Mouse (Mus musculus) midbrain, embryonic 11.5 days (tissue): ENCODE data around the gene Sorbs1. TPM values are rescaled to one million over a fixed set of nuclear protein-coding genes. Genes with fewer than 3 reads are reported as not detected.

Experiments used
- ATAC-seq: fragments of 200-750 bp; cut with Nextera tagmentation; 2 replicates; pipeline ENCODE4 v1.8.0; 2017; ENCODE audit warnings: moderate TSS enrichment, moderate library complexity; ENCODE audit not compliant: low FRiP score
- DNase-seq: peaks from one replicate; pipeline ENCODE4 v3.0.0; 2015; ENCODE audit warnings: low spot score; ENCODE audit errors: missing footprints
- H3K27ac ChIP-seq: fragments of 300-500 bp; sonication (generic); 2 replicates; pipeline ENCODE4 v1.5.1; 2014; ENCODE audit warnings: low read depth, low read length
- H3K27me3 ChIP-seq: fragments of 300-500 bp; sonication (generic); 2 replicates; pipeline ENCODE4 v1.6.1; 2014; ENCODE audit warnings: mild to moderate bottlenecking, low read length, moderate library complexity, mixed read lengths; ENCODE audit not compliant: control insufficient read depth, insufficient read depth
- H3K36me3 ChIP-seq: fragments of 300-500 bp; sonication (generic); 2 replicates; pipeline ENCODE4 v1.6.1; 2014; ENCODE audit warnings: mild to moderate bottlenecking, low read length, moderate library complexity, mixed read lengths; ENCODE audit not compliant: control insufficient read depth, insufficient read depth
- H3K4me1 ChIP-seq: fragments of 300-500 bp; sonication (generic); 2 replicates; pipeline ENCODE4 v1.6.1; 2014; ENCODE audit warnings: low read length; ENCODE audit not compliant: control insufficient read depth, insufficient read depth
- H3K4me2 ChIP-seq: fragments of 300-500 bp; sonication (generic); 2 replicates; pipeline ENCODE4 v1.6.1; 2014; ENCODE audit warnings: mild to moderate bottlenecking, moderate library complexity
- H3K4me3 ChIP-seq: fragments of 300-500 bp; sonication (generic); 2 replicates; pipeline ENCODE4 v1.5.1; 2014; ENCODE audit warnings: low read depth, low read length
- H3K9ac ChIP-seq: fragments of 300-500 bp; sonication (generic); 2 replicates; pipeline ENCODE4 v1.6.1; 2014; ENCODE audit warnings: low read length
- H3K9me3 ChIP-seq: fragments of 300-500 bp; sonication (generic); 2 replicates; pipeline ENCODE4 v1.6.1; 2016; ENCODE audit warnings: low read length; ENCODE audit not compliant: control insufficient read depth
- WGBS: fragments of 180-500 bp; shearing (Covaris S2); extraction: QIAGEN DNeasy Blood & Tissue Kit; methylation state at CpG from one replicate; pipeline ENCODE4 v1.1.7; 2014; 5-methylcytosine and 5-hydroxymethylcytosine counted together
- polyA plus RNA-seq: library from polyadenylated mRNA; unstranded; fragments of >200 nt; fragmentation: Nextera tagmentation; extraction: Ambion mirVana; gene quantifications from 2 replicates; pipeline ENCODE4 v1.2.1, GENCODE M21; 2014

Gene Sorbs1
- polyA plus RNA-seq, 1 experiment from 2014 or later, result 61.0 TPM

- no peaks in the 10 kb centered on the region for H3K27me3 ChIP-seq
- no peak for DNase-seq
Measured at GRCm38 (mm10) chr19:40462892-40463291, 50.7 kb downstream of the Sorbs1 start.

GRCm38 (mm10) chr19:40462481-40462880 lies 51.1 kb downstream of the Sorbs1 start:
- Histone ChIP-seq H3K27me3 (no peaks in the 10 kb centered on the region), H3K9me3 (no peaks in the 10 kb centered on the region), H3K36me3 (no peaks in the 10 kb centered on the region), H3K4me1 (no peaks in the 10 kb centered on the region), H3K9ac (no peak overlapping the region), H3K27ac (no peak overlapping the region), H3K4me3 (no peak overlapping the region), H3K4me2 (no peak overlapping the region)
- ATAC-seq, result no peak
- DNase-seq, result no peak
- 73% methylated on average over 2 of the region's 2 CpGs for WGBS

More at GRCm38 (mm10) chr19:40462892-40463291, 50.7 kb downstream of the Sorbs1 start:
- Histone ChIP-seq H3K4me1 (no peaks in the 10 kb centered on the region), H3K36me3 (no peaks in the 10 kb centered on the region), H3K4me3 (no peak overlapping the region), H3K9ac (no peak overlapping the region), H3K4me2 (no peak overlapping the region), H3K9me3 (no peaks in the 10 kb centered on the region), H3K27ac (no peak overlapping the region)
- no peak for ATAC-seq
- WGBS, result 76% methylated on average over 6 of the region's 6 CpGs

GRCm38 (mm10) chr19:40461662-40462061 lies 51.9 kb downstream of the Sorbs1 start:
- Histone ChIP-seq H3K27ac (no peak overlapping the region), H3K4me2 (no peak overlapping the region), H3K4me1 (no peaks in the 10 kb centered on the region), H3K9ac (no peak overlapping the region), H3K4me3 (no peak overlapping the region), H3K27me3 (no peaks in the 10 kb centered on the region), H3K9me3 (no peaks in the 10 kb centered on the region), H3K36me3 (no peaks in the 10 kb centered on the region)
- no peak for DNase-seq
- WGBS, result 92% methylated on average over 1 of the region's 1 CpGs
- no peak for ATAC-seq

DNA sequence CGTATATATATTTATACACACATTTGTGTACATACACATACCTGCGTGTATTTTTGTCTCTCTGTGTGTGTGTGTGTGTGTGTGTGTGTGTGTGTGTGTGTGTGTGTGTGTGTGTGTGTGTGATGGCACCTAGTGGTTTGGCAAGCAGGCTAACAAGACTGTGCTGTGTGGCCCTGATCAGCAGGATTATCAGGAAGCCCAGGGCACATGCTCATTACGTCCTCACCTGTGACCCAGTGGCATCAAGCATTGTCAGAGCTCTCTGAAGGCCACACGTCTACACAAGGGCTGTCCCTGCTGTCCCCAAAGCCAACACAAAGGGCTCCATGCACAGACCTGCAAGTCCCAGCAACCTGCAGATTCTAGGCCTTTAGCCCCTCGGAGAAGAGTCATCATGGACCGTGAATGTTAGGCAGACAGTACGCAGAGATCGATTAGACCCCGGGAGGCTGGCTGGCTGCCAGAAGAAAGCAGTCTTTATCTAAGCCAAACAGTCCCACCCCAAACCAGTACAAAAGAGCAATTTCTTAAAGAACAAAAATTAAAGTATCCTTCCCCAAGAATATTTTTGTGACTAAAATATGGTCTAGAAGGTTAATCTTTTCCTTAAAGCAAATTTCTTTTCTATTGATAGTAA lies 52.6 kb downstream of the Sorbs1 start:
- H3K9ac ChIP-seq, result no peak overlapping the region
- H3K27me3 ChIP-seq, result no peaks in the 10 kb centered on the region
- H3K4me1 ChIP-seq, result no peaks in the 10 kb centered on the region
- H3K9me3 ChIP-seq, result no peaks in the 10 kb centered on the region
- 74% methylated on average over 9 of the region's 9 CpGs for WGBS
- ATAC-seq (no peak), DNase-seq (no peak)
- H3K27ac ChIP-seq, result no peak overlapping the region
- no peak overlapping the region for H3K4me3 ChIP-seq
- no peak overlapping the region for H3K4me2 ChIP-seq
- H3K36me3 ChIP-seq, result no peaks in the 10 kb centered on the region

DNA sequence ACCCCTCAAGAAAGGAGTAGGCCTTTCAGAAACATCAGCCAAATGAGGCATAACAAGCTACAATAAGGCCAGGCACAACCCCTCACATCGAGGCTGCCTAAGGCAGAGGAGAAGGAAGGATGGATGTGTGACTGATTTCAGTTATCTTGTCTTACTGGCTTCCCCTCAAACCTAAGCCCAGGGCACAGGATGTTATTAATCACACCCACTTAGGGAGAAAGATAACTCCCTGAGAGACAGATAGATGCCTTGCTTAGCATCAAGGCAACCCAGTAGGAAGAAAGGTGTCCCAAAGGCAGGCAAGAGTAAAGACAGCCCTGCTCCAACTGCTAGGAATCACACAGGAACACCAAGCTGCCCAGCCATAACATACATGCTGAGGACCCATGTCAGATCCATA lies 54.2 kb downstream of the Sorbs1 start:
- Histone ChIP-seq H3K4me1 (no peaks in the 10 kb centered on the region), H3K27ac (no peak overlapping the region), H3K4me2 (no peak overlapping the region), H3K9me3 (no peaks in the 10 kb centered on the region), H3K27me3 (no peaks in the 10 kb centered on the region), H3K36me3 (no peaks in the 10 kb centered on the region), H3K4me3 (no peak overlapping the region), H3K9ac (no peak overlapping the region)
- no peak for DNase-seq
- ATAC-seq, result no peak
- 73% methylated on average over 1 of the region's 1 CpGs for WGBS

GRCm38 (mm10) chr19:40458806-40459205 lies 54.8 kb downstream of the Sorbs1 start:
- no peaks in the 10 kb centered on the region for H3K9me3 ChIP-seq
- no peak for ATAC-seq
- DNase-seq, result no peak
- H3K4me3 ChIP-seq, result no peak overlapping the region
- H3K27ac ChIP-seq, result no peak overlapping the region
- H3K27me3 ChIP-seq, result no peaks in the 10 kb centered on the region
- WGBS, result 92% methylated on average over 3 of the region's 3 CpGs
- no peaks in the 10 kb centered on the region for H3K4me1 ChIP-seq
- no peaks in the 10 kb centered on the region for H3K36me3 ChIP-seq
- H3K9ac ChIP-seq, result no peak overlapping the region
- H3K4me2 ChIP-seq, result no peak overlapping the region

DNA sequence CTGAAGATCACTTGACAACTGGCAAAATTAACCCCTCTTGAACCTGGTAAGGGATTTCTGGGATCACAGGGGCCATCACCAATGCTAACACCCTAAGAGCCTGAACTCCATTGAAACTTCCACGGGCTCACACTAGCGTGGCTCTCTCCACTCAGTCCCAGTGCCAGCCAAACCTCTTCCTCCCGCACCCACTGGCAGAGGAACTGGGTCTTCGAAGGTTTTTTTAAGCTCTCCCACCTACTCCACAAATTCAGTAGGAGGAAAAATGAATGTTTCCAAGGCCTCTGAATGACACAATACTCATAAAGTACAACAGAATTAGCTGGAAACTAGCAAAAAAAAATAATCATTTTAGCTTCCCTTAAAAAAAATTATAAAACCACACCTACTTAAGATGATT lies 58.3 kb downstream of the Sorbs1 start:
- Histone ChIP-seq H3K27ac (no peak overlapping the region), H3K4me2 (no peak overlapping the region), H3K9me3 (no peaks in the 10 kb centered on the region; the same call in 1 of the 2 replicates), H3K4me1 (no peaks in the 10 kb centered on the region), H3K36me3 (no peaks in the 10 kb centered on the region), H3K4me3 (no peak overlapping the region), H3K9ac (no peak overlapping the region), H3K27me3 (no peaks in the 10 kb centered on the region)
- WGBS, result 87% methylated on average over 4 of the region's 4 CpGs
- no peak for ATAC-seq
- no peak for DNase-seq

GRCm38 (mm10) chr19:40454096-40454495 lies 59.5 kb downstream of the Sorbs1 start:
- no peak for DNase-seq
- ATAC-seq, result no peak
- Histone ChIP-seq H3K9me3 (no peaks in the 10 kb centered on the region; the same call in 1 of the 2 replicates), H3K4me1 (no peaks in the 10 kb centered on the region), H3K4me3 (no peak overlapping the region), H3K27me3 (no peaks in the 10 kb centered on the region), H3K36me3 (no peaks in the 10 kb centered on the region), H3K4me2 (no peak overlapping the region), H3K27ac (no peak overlapping the region), H3K9ac (no peak overlapping the region)
- WGBS, result 93% methylated on average over 4 of the region's 4 CpGs

GRCm38 (mm10) chr19:40452201-40452600 lies 61.4 kb downstream of the Sorbs1 start:
- H3K36me3 ChIP-seq, result no peaks in the 10 kb centered on the region
- no peak for ATAC-seq
- no peak overlapping the region for H3K4me3 ChIP-seq
- H3K27ac ChIP-seq, result no peak overlapping the region
- no peak overlapping the region for H3K4me2 ChIP-seq
- H3K9me3 ChIP-seq, result no peaks in the 10 kb centered on the region; the same call in 1 of the 2 replicates
- no peaks in the 10 kb centered on the region for H3K27me3 ChIP-seq
- no peak for DNase-seq
- no peaks in the 10 kb centered on the region for H3K4me1 ChIP-seq
- H3K9ac ChIP-seq, result no peak overlapping the region
- 100% methylated on average over 2 of the region's 2 CpGs for WGBS
